Mouse (Mus musculus) spleen, adult 18-20 months (tissue): Measurements from ENCODE around the gene Gprc6a.

Experiments
- DNase-seq, 2 experiments: peaks; one replicate each; pipeline ENCODE4 v3.0.0; 2022; ENCODE audit warnings: mixed read lengths in 2 of 2

Gprc6a gene

DNA sequence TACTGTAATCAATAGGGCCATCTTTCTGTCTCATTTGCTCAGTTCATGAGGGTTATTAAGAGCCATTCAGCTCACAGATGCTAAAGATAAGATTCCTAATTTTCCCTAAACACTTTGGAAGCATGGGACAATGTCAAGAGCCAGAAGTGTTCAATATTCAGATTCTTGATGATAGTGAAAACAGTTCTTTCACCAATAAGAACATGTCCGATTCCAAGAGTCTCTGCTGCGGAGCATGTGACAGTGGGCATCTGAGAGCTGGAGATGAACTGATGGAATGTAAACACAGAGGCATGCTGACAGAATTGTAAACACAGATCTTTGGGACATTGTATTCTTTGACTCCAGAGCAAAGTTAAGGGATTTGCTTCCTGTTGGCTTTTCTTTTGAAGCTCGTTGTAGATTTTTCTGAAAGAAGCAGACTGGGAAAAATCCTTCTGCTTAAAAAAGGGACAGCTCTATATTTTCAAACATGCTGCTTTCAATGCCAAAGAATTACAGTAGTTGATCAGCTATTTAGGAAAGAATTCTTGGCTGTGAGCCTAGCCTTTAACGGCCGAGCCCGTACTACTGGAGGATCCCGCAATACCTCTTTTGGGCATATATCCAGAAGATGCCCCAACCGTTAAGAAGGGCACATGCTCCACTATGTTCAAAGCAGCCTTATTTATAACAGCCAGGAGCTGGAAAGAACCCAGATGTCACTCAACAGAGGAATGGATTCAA lies at the start of gene Gprc6a:
Gene Gprc6a (minus strand): TSS at position 51 of the 726 bp plus-strand sequence.
- DNase-seq: no peak

DNA sequence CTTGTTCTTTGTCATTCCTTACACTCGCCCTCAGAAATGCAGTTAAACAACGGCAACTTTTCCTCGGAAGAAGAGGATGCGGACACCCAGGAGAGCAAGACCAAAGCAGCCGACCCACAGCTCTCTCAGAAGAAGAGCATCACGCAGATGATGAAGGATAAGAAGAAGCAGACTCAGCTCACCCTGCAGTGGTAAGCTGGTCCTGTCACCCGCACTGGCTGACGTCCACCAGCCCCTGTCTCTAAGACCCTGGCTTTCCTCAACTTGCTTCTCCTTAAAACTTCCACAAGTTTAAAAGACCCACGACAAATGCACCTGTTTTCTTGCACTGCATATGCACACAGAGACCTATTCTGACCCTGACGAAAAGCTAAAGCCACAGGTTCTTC lies 47.0 kb upstream of the Gprc6a start:
- no peak for DNase-seq

DNA sequence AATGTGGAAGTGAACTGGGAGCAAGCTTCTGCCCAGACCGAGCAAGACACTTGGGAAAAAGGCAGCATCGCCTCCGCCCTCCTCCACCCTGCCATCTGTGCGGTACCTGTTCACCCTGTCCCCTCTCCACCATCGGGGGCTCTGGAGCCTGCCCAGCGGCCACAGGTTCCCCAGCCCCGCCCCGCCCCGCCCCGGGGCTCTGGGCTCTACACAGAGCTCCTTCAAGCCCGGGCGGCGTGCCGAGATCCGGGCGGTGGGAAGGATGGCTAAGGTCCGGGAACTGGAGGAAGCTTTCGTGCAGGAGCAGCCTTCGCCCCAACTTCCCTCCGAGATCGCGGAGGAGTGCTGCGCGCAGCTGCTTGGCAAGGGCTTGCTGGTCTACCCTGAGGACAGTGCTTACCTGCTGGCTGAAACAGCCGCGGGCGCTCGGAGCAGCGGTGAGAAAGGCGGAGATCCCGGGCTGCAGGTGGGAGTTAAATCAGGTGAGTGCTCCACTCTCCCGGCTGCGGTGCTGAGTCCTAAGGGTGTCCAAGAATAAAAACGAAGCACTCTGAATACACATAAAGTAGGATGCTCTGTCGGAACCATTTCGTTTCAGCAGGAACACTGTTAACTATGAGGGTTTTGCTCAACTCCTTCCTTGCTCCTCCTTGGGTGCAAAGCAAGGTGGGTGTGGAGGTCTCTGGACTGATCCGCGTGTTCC lies 46.4 kb upstream of the Gprc6a start, which contains the start of gene Rfx6:
Gene Rfx6 (plus strand): TSS at position 209 of the 703 bp plus-strand sequence.
- no peak for DNase-seq

DNA sequence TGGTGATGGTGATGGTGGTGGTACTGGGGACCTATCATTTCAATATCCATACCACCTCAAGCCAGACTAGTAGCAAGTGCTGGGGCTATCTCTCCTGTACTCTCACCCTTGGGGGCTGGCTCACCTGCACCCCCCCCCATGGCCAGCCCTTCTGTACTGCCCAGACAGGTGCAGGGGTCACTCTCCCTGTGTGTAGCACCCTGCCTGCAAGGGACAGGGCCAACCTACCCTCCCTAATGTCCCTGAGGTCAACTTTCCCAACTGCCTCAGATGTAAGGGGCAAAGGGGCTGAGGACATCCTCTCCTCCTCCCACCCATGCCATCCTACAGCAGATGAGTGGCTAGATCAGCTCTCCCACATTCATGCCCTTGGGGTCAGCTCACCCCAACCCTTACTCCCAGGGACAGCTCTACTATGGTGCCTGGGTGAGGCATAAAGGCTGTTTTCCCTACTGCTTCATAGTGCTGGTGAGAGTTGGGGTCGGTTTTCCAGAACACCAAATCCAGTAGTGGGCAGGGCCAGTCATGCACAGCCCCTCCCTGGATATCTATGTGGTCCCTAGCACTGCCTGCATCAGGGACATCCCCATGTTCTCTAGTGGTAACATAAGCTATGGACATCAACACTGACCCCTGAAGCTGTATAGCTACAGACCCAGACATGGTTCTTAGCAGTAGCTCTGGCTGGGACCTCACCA lies 41.0 kb upstream of the Gprc6a start:
- DNase-seq: no peak

DNA sequence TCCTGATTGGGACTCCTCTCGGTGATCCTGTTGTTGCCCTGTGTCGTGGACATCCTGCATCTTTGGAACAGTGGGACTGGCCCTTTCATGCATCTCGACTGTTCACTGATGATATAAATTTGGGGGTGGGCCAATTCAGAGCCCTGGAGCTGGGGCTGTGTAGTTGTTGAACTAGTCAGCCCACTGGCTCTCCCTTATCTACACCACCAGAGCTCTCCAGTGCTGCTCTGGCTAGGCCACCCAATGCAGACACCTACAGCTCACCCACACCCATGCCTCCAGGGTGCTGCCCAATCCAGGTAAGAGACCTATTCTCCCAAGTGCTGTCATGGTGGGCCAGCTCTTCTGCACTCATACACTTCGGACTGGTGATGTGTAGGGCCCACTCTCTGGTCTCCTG lies 40.3 kb upstream of the Gprc6a start:
- no peak for DNase-seq

DNA sequence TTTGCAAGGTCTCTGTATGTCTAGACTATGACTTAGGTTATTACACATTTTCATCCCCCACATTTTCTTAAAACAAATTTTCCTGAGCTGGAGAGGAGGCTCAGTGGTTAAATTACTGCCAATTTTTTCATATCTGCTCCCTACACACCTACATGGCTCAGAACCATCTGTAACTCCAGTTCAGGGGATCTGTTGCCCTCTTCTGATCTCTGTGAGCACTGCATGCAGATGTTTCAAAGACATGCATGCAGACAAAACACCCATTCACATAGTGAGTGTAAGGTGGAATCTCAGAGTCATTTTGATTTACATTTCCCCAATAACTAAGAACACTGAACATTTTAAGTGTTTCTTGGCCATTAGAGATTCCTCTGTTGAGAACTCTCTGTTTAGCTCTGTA lies 38.1 kb upstream of the Gprc6a start:
- DNase-seq: no peak

DNA sequence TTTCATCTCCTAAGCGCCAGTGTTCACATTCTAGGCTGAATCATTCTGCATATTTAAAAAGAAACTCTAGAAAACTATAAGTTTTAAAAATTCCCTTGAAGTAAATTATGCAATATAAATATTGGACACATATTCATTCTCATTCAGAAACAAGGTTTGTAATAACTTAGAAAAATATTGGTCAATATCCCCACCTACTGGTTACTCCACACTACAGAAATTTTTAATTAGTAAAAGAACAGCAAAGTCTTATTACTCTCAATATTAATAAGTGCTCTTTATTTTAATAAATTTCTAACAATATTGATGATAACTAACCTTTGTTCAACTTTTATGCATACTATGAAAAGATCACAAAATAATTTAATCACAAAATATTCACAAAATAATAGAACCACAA lies 26.1 kb upstream of the Gprc6a start:
- no peak for DNase-seq

DNA sequence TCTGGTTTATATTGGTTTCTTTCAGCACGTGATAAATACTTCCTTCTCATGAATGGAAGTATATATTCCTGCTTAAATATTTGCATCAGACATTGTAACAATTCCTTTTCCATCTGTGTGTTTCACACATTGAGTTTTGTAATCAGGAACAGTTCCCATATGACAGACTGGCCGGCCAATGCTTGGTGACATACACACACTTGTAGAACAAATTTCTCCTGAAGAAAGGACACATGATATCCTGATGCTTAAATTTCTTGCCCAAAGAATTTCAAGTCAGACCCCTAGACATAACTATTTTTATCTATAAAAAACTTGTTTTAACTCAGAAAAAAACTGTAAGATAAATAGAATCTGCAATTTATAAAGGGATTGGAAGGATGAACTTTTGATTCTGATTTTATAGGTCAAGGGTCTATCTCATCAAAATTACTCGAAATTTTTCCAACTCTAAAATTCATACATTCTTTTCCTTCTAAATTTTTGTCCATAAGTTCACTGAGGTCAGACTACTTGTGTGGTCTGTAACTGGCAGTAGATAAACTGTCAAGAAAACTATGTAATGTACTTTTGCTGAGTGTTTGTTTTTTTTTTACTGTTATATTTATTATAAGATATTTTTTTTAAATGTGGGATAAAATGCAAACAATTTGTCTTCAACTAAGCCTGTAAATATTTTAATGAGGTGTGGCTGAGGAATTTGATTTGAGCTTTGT lies 18.4 kb upstream of the Gprc6a start:
- no peak for DNase-seq

DNA sequence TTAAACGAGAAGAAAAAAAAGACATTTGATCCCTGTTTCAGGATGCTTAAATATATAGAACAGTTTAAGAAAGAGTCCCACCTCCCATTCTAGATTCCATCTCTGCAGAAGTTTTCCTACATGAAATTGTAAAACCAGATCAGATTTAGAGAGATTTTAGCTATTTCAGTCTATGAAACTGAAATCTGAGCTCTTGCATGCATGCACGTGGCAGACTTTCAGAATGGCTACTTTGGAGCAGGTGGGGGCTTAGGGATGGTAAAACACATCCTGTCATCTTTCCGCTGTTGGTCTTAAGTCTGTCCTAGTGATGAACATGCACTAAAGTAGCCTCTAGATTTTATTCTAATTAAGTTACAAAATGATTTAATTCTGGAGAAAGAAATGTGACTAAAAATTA lies 10.1 kb downstream of the Gprc6a start:
- DNase-seq: no peak

DNA sequence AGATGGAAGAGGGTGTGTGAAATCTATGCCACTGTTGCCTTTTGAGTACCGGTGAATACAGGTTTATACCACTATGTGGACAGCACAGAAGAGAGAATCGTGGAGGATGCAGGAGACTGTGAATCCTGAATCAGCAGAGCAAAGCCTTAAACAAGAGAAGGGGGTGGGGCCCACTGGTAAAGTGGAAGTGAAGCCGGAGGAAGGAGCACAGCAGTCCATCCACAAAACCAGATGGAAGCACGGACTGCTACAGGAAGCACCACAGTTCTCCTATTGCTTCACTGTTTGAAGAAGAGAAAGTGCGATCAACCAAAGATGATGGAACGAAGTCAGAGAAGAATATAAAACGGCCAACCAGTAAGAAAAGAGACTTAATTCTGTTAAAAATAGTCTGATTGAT lies 11.1 kb downstream of the Gprc6a start:
- DNase-seq: no peak

DNA sequence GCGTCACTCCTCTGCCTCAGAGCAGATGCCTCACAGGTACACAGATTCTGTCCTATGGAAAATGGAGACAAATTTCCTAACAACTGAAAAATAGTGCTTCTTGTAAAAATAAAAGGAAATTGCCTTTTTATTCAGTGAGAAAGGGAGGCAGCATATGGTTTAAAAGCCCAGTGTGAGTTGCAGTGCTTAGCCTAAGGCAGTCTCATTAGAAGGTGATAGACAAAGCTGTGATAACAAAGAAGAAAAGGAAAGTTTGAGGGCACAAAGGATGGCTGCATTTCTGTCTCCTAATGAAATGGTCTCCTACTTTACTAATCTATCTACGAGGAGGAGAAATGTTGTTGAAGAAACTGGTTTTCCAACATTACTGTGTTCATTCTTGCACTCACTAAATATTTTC lies 12.7 kb downstream of the Gprc6a start:
- no peak for DNase-seq

DNA sequence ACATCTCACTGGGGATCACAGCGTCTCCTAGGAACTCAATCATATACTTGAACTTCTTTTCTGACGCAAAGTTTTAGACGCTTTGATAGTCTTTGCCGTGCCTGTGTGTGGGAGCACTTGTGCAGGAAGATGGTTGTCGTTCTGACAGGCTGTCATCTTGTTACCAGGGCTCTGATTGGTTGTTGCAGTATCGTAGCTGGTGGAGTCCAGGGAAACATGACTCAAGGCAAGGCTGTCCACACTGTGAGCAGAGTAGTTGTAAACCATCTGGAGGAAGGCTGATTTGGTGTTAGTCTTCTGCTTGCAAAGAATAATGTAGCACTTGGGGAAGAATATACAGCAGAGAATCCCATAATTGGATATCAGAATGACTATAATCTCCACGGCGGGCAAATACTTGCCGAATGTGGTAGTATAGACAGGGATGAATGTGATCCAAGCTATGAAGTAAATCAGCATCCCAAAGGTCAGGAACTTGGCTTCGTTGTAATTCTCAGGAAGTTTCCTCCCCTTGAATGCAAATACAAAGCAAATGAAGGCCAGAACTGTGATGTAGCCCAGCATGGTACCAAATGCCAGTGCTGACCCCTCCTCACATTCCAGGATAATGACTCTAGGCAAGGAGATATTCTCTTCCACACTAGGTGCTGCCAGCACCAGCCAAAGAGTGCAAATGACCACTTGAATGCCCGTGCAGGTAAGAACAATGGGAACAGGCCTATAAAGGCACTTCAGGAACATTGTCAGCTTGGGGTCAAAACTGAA lies 16.3 kb downstream of the Gprc6a start:
- no peak for DNase-seq

DNA sequence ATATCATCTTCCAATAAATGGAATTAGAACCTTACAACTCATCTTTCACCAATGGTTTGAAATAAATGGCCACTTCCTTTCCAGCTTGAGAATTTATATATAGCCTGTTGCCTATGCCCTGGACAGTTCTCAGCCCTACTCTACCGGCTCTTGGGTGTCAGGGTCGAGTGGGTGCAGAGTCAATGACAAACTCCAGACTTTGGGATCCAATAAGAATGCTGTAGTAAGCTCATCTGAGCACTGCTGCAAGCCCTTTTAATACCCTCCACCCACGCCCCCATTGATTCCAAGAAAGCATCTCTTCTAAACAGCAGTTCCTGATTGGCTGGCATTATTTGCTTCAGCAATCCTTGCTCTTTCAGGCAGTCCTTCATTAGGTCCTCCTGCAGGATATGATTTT lies 17.8 kb downstream of the Gprc6a start:
- DNase-seq: no peak

DNA sequence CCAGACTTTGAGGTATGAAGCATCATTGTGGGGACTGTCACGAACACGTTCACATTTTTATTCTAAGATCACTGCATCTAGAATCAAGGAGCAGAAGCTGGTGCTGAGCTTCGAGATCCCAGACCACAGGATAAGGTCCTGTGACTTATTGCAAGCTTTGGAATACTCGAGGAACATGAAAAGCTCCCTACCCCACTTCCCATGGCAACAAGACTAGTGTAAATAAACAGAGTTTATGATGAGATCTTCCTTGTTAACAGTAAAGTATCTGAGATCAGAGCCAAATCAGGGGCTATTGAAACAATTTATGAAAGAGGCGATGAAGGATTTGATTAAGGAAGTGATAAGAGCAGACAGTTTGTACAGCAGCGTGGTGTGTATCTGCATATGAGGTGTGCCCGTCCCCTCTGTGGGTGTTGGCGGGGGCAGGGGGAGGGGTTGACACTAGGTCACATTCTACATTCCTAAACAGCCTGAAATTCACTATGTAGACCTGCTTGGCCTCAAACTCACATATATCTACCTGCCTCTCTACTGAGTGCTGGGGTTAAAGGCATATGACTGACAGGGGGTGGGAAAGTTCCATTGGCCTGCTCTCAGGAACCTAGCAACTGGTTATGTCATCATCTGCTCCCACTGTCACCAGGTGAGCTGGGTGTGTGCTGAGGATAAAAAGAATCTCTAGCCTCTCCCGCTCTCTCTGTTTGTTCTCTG lies 19.1 kb downstream of the Gprc6a start:
- DNase-seq: no peak

DNA sequence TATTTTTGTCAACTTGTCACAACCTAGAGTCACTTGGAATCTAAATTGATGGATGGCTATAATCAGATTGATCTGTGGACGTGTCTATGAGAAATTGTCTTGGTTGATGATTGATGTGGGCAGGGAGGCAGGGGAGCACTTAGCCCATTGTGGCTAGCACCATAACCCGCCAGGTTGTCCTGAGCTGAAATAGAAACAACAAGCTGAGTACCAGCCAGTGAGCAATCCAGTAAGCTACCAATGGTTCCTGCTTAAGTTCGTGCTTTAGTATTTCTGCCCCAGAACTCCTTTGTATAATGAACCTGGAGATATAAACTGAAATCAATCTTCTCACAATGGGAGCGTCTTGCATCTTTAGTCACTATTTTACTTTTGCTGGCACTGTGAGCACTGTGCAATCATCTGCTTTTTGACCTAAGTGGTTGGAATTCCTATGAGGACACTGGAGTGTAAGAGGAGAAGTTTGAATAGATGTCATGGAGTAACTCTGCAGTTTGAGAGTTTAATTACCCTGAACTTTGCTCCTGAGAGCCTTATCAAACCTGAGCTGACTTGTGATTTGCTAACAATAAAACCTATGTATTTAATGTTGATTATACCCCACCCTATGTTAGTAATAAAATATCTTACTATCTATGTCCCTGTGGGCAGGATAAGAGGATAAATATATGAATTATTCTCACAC lies 21.4 kb downstream of the Gprc6a start:
- DNase-seq: no peak

DNA sequence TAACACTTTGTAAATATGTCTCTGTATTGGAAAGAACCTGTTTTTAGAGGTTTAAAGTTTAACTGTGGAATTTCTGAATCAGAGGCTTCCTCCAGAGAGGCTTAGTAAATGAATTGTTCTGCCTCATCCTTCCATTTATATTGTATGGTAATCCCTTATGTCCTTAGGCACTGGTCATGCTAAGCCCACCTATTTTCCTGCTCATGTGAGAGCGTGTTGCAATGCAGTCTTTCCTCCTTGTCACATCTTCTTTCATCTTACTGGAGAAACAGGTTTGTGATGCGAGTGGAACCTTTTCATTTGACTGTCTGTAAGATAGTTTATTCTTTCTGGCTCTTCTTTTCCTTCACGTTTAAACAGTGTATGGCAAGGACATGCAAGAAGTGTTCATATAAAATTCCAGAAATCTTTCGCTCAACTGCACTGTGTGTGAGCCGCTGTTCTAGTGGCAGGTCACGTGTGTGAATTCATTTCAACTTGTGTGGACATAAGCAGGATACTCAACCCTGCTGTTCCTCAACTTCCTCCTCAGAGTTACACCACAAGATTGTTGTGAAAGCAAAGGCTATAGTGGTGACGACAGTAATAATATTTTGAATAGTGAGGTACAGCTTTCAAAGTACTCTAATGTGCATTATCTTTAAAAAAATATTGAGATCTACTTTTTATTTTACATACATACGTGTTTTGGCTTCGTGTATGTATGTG lies 34.2 kb downstream of the Gprc6a start:
- DNase-seq: no peak

DNA sequence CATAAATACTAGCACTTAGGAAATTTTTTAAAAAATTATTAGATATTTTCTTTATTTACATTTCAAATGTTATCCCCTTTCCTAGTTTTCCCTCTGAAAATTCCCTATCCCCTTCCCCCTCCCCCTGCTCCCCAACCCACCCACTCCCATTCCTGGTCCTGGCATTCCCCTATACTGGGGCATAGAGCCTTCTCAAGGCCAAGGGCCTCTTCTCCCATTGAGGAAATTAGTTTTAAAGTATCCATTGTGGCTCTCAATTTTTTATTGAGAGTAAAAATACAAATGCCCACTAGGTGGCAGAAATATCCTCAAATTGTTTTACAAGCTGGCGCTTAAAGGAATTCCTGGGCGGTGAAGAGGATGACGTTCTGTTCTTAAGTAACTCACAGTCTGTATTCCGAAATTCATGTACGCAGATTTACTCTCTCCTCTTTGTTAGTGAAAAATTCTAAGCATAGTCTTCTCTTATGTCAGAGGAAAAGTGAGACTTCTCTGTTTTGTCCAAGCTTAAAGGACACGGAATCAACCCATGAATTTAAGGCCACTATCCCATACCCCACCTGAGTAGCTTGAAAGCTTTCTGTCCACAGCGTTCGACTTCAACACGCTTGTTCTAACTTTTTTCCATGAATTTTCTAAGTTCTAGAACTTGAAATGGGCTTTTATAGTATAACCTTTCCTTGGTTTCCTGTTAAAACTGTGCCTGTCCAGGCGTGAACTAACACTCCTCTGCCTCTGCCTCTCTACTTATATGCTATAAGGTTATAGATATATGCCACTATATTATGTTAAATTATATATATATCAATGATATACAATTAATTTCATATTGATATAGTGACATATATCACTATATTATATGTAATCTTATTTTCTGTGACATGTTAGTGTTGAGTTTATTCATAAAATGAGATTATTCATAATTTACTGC lies 36.0 kb downstream of the Gprc6a start:
- DNase-seq: no peak

DNA sequence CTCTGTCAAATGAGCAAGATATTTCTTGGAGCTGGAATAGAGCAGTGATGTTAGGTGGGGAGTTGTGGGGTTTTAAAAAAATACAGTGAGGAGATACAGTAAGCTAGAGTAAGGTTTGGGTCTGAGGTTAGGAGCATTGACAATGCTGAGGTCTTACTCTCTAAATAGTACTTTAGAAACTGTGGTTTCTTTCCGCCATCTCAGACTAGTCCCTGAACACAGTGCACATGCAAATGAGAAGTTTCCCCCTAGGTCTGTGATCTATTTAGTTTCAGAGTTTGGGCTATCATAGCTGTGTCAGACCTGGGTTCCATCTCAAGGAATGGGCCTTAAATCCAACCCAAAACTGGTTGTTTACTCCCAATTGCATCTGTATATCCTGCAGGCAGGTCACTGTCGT lies 39.7 kb downstream of the Gprc6a start:
- no peak for DNase-seq

DNA sequence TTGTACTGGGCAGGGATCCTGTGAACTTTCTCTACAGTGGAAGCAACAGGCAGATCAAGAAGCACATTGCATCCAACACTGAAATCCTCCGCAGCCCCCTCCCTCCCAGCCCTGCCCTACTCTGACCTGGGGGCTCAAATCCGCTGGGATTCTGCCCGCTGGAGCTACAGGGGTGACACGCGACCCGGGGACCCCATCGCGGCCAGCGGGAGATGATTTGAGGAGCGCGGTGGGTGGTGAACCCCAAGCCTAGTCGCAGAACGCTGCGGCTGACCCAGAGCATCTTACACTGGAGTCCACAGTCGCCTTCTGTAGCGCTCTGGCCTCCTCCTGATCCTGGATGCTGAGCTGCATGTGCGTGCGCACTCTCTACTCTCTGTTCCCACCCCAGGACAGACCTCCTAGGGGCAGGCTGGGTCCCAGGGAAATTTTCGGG lies 41.1 kb downstream of the Gprc6a start, which contains the start of gene Fam162b:
Gene Fam162b (minus strand): TSS at position 379 of the 436 bp plus-strand sequence.
- no peak for DNase-seq
